Mouse (Mus musculus) cerebellum, postnatal 36 days (tissue): Measurements from ENCODE around the gene Abr.
A peak's percentile ranks its signal among the peaks of the same experiment; 100 is the strongest.

Experiments
- DNase-seq, 2 experiments: peaks; one replicate each; pipeline ENCODE4 v3.0.0; 2021 to 2022; ENCODE audit warnings: mixed read lengths in 2 of 2

The Abr gene

DNA sequence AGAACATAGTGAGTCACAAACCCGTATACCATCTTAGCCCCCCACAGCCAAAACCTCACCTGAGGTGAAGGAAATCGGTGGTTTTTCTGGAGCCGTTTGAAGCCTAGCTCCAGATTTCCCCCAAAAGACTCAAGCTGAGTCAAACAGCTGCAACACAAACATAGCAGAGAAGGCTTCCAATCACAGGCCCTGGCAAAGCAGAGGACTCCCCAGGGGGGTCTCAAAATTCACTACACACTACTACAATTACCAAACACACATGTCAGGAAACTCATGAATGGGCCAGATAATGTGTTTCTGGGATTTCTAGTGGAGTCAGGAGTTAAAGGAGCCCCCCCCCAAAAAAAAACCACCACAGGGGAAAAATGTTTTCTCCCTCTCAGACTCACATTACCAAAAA lies 56.0 kb downstream of the Abr start:
- DNase-seq = no peak

DNA sequence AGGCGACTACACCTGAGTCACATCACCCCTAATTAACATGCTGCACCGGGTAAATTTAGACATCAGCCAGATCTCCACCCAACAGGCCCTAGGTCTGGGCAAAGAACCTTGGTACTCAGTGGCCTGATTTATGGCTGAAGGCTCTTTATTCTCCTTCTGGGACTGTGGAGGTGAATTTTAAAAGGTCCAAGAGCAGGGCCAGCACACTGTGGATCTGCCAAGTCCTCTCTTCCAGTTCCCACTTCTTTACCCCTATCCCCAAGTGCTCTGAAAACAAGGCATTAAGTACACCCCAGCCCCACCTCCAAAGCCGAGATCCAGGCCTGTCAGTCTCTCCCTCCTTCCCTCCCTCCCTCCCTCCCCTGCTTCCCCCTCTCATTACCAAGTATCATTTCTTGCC lies 59.5 kb downstream of the Abr start:
- DNase-seq = no peak

DNA sequence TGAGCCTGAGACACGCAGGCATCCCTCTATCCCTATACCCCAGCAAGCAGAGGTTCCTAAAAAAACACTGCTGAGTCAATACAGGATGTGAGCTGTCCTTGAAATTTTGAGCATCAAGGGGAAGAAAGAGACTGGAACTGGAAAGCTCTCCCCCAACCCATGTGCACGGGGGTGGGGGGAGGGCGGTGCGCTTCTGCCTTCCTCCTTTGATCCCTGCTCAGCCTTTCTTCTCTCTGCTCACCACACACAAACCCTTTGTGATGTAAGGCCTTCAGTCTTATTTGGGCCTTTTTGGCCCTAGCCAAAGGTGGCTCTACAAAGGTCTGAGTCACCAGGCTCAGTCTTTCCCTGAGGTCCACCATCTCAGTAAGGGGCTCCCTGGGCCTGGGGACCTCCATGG lies 59.9 kb downstream of the Abr start:
- no peak for DNase-seq

DNA sequence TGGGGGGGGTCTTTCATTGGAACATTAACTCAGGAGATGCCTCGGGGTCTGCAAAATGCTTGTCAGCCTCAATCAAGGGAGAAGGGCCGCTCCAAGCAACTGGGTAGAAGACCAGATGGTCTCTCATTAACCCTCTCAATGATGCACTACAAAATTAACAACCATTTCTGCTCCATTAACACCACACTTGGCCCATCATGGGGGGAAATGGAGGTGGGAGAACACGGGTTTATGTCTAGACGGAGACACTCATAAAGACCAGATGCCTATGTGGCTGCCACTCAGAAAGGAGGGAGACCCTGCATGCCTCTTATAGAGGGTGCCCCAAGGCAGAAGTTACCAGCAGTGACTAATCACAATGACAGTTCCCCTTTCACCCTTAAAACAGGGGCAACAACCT lies 64.3 kb downstream of the Abr start:
- DNase-seq = no peak

DNA sequence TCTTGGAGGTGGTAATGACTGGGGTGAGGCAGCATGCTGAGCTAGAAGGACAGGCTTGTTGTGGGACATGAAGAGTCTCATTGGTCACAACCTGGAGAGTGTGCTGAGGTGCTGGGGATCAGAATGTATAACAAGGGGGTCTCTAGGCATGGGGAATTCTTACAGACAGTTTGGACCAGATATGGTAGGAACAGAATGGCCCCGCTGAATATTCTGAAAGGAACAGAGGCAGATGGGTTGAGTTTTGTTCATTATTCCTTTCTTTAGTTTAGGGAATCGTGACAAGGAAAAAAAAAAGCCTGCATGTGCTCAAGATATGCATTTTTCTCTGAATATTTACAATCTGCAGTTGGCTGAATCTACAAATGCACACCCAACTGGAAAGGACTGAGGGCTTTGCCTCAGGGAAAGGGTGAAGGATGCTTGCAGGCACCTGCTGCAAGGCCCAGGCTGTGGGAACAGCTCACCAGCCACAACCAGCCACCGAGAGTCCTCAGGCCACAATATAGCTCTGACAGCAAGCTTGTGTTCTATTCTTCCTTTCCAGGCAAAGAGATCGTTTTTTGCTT lies 73.9 kb downstream of the Abr start:
- DNase-seq = no peak

DNA sequence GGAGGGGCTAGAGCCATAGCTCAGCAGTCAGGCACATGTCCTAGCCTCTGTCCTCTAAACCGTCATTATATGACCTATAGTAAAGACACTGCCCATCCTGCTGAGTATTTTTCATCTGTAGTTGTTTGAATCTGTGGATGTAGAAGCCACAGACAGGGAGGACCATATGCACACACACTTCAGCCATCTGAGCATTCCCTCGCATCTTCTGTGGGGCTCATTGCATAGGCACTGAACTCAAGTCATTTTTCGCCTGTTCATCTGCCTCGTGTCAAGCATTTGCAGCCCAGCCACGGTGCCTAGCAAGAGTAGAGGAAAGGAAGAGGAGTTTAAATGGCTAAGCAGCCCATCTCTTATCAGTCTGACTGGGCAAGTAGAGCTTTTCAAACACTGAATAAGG lies 74.7 kb downstream of the Abr start:
- no peak for DNase-seq

DNA sequence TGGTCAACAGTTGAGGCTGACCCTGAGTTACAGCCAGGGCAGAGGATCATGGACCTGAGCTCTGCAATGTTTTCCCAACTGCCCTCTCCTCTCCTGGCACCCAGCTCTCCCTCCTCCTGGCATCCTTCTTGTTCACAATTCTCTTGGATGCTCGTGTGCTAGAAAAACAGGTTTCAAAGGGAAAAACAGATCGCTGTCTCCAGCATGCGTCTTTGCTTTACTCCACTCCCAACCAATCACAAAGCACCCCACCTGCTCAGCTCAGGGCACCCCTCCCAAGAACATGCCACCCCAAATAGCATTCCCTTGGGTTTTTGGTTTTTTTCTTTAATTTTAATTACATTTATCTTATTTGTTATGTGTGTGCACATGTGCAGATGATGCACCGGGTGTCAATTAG lies 75.7 kb downstream of the Abr start:
- no peak for DNase-seq

DNA sequence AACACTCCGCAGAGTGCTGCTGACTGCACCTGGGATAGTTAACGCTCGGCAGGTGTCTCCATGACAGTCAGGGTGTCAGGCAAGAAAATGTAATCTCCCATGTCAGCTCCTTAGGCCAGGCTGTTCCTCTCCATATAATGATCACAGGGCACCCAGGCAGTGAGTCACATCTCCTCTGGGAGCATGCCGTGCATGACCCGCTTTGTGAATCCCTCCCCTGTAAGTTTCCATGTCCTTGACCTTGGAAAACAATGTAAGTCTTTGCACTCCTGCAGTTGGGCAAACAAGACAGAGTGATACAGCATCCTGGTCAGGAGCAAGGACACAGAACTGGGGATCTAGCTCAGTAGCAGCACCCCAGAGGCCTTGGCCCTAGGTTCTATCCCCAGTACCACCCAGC lies 78.8 kb downstream of the Abr start:
- no peak for DNase-seq

DNA sequence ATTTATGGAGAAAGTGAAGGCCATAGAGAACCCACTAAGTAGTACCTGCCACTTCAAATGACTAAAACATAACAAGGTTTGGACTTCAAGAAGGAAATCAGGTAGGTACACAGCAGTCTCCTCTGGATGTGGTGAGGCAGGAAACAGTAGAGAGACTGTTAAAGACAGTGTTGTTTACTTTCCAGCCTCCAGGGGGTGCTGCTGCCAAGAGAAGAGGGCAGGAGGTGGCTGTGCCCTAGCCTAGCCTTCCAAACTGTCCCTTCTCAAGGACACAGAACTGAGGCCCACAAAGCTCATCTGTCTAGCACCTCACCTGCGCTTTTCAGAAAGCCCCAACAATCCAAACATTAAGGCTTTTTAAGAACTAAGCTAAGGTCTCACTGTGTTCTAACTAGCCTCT lies 81.1 kb downstream of the Abr start:
- peak; percentile 69 to 70 for DNase-seq

DNA sequence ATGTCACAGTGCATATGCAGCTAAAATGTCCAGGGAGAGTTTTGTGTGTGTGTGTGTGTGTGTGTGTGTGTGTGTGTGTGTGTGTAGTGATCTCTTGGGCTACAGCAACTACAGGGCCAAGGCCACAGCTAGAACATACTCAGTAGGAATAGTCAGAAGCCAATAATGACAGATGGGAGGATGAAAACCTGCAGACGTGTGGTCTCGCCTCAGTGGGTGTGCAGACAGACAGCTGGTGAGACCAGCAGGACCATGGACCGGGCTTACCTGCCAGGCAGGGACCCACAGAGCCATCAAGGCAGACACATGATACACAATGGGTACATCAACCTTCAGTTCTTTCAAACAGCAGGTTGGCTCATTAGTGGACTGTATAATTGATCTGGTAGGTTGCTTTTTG lies 84.7 kb downstream of the Abr start:
- DNase-seq = peak; percentile 79

DNA sequence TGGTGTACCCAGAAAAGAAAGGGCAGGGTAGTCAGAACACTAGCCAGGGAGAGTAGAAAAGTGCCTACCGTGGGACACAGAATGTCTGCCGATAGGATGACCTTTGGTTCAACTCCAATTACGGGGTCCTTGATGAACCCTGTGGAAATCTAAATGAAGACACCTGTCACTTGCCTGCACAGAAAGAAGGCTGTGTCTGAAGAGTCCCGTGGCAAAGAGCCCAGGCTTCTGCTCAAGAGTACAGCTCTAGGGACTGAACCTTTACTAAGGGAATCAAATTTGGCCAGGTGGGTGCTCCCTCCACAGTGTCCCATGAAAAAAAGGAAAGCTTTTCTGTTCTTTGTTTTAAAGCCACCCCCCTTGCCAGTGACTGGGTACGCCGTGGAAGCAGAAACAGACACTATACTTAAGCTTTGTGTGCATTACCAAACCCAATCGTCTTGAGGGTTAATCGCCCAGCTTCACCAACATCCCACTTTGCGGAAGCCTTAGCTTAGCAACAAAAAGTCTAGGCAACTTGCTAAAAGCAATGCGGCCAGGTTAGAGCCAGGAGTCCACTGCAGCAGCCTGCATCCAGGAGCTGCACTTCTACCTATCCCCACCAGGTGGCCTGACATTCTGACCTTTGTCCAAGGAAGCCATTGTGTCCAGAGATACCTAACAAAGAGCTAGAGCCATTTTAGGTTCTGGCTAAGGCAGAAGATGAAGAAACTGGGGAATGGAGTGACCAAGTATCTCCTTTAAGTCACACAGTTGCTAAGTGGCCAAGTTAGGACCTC lies 85.3 kb downstream of the Abr start:
- peak; percentile 38 to 45 for DNase-seq

DNA sequence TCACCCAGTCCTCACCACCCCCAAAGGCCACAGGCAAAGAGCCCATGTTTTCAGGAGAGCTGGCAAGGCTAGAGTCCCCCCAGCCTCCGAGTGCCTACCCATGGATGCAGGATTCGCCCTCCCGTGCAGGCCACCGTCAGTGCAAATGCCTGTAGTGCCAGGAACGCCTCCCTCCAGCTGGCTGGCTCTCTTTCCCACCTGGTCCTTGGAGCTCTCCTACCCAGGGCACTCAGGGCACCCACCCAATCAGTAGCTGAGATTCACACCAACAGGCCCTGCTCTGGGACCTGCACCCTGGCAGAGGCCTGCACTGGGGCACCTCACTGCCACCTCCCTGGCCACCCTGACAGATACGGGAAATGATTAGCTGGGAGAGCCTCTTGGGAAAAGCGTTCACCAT lies 90.1 kb downstream of the Abr start:
- DNase-seq = no peak

DNA sequence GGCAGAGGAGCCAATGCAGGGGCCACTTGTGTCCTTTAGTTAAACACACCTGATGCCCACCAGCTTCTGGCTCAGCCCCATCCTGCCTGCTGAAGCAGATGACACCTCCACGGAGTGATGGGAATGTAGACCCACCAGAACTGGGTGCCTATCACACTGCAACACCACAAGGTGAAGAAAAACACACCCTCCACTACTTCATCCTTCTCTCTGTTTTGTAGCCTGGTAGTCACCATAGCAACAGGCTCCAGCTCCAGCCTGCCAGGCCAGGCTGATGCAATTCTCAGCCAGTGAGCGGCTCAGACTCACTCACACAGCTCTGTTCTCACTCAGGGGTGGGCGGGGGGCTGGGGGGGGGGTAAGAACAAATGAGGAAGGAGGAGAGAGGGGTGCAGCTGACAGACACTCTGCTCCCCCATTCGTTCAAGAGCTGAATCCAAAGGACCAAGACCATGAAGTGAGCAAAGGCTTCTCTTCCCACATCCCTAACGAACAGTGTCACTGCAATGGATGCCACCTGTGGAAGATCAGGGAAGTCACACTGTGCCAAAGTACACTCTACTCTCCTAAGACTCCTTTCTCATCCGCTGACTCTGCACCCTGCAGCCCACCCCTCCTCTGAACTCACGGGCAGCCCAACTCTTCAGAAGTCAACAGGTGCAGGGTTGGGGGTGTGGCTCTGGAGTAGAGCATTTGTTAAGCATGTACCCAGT lies 91.0 kb downstream of the Abr start:
- DNase-seq = no peak

DNA sequence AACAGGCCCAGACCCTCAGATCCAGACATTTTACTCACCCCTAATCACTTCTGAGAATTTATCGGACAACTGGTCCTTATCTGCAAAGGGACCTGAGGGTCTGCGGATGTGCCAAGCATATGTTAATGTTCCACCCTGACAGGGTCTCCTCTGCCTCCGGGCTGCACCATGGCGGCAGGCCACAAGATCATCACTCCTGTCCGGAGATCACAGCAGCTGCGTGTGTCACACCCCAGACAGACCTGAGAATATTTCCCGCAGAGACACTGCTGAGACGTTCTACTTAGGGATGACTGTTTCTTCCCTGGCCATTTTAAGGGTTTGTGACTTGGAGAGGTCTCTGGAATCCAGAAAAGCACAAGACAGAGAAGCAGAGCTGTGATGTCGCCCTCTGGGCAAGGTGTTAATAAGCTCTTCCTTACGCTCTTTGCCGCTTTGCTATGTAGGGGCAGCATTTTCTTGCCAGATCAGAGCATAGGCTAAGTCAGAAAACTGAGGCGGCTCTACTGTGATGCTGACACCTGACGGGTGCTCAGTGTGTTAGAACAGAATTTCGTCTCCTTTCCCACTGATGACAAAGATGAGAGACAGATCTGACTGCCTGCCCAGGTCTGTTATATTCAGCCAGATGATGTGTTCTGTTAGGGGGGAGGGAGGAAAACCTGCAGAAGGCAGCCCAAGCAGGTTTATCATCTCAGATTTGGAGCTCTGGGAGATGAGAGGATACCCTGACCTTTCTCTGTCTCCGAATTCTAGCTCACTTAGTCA lies 91.8 kb downstream of the Abr start:
- DNase-seq = no peak

DNA sequence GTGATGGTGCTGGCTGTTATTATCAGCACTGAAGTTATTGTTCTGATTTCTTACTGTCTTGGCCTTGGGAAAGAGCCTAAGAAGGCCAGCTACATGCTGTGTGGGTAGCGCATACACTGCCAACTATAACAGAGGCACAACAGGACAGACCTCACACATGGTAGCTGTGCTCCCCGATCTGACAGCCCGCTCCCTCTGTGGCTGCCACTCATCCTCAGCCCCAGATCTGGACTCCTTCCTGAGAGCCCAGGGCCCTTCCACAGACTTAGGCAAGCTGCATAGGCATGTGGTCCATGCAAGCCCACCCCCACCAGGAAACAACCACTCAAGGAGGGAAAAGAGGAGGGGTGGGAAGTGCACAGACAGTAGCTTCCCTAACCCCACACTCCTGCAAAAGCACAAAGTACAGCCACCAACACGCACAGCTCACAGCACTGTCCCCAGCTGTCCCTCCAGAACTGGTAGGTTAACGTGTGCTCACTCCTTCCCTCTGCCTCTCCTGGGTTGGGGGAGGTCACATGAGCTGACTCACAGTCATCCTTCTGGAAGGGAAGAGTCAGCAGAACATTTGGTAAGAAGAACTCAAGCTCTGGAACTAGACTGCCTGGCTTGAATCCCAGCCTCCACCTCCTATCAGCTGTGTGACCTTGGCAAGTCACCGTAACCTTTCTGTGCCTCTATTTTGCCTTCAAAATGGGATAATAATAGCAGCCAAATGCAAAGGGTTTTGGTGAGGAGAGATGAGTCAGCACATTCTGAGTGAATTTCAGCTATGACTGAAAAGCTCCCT lies 92.6 kb downstream of the Abr start:
- DNase-seq = peak in 1 of 2 experiments; percentile 22

DNA sequence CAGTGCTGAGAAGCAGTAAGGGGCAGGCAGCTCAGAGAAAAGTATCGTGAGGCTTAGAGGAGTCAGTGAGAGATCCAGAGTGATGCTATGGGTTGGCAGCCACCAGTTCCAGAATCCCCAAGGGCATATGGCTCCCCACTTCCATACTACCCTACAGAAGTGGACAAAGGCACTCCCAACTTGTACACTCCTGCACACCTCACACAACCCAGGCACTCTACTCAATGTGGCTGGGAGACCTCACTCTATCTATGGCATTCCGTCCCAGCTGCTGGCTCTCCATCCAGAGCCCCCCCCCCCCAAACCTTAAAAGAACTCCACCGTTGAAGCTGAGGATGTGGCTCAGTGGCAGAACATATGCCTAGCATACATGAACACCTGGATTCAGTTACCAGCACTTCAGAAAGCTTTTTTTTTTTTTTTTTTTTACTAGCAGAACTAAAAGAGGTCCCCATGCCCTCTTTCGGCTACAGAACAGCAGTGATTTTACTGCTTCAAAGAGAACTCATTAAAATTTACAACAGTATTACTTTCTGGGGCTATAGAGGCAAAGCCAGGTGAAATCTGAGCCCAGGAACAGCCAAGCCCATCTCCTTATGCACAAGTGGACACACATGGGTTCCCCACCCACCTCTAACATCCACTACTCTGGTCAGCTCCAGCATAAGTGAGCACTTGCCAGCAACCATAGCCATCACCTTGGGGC lies 96.3 kb downstream of the Abr start:
- no peak for DNase-seq

DNA sequence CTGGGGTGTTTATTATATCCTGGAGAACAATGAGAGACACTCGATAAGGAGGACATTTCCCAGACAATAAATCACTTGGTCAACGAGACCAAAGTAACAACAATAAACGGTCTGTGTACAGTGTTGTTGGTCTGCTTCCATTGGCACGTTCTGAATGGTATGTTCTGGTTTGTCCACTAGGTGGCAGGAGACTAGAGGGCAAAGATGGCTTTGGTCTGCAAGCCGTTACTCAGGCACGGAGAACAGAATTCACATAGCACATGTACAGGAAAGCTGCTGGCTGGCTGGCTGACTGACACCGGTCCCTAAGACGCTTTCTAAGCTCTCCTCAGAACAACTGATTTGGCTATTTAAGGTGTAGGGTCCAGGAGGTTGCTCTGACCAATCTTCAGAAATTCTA lies 97.2 kb downstream of the Abr start:
- peak; percentile 60 to 71 for DNase-seq

DNA sequence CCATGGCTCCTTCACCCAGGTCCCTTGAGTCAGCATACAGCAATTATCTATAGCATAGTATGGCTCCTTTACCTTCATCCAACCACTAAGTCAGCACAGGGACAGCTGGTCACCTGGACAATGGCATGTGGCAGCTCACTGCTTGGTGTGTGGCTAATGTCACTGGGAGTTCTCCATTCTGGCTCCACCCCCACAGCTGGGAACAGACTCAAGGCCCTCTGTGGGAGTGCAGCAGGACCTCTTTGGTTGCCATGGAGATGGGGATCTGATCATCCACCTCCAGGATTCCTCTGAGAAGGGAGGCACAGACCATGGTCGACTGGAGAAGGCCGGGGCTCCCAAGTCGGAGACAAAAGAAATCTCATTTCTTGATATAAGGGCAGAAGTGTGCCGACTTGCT lies 98.8 kb downstream of the Abr start:
- DNase-seq = no peak

DNA sequence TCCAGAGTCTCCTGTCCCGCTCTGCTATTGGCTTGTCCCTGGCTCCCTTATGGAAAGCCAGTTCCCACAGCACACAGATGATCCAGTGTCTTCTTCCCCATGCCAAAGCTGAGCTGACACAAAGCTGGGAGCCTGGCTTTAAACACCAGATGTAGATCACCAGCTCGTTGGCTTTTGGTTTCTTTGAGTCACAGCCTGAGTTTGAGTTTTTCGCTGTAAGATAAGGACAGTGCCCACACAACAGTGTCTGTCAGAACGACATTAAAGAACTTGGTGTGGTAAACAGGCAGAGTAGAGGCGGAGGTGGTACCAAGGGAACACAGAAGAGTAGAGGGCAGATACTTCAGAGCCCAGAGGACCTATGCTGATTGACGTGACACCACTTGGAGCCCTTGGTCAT lies 101.2 kb downstream of the Abr start:
- no peak for DNase-seq

DNA sequence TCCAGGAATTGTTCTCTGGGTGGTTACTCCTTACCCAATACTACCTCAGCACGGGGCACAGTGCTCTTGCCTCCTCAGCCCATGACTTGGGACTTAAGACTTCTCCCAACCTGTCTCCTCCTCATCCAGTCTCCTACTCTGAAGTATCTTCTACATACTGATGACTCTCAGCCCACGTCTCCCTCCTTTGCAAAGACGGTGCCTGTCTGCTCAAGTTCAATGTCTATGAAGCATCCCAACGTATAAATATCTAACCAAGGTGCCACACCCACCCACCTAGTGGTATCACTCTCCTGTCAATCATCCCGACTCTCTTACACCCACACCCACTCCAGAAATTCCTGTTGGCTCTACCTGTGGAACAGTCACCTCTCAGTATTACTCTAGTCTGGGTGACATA lies 103.5 kb downstream of the Abr start:
- DNase-seq = no peak

DNA sequence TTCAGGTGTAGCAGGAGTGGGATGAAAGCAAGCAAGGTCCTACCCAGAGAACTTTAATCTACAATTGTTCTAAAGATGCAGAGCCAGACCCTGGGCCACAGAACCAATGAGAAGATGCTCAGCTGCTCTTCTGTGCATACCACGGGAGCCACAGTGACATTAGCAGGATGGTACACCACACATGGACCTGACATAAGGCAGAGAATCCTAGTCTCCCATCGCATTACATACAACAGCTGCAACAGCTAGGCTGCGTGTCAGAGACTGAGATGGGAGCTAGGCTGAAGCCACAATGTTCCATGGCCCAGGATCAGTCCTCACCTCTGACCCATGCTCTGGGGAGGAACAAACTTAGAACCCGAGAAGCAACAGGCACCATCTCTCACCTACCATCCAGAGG lies 104.0 kb downstream of the Abr start:
- DNase-seq = no peak

DNA sequence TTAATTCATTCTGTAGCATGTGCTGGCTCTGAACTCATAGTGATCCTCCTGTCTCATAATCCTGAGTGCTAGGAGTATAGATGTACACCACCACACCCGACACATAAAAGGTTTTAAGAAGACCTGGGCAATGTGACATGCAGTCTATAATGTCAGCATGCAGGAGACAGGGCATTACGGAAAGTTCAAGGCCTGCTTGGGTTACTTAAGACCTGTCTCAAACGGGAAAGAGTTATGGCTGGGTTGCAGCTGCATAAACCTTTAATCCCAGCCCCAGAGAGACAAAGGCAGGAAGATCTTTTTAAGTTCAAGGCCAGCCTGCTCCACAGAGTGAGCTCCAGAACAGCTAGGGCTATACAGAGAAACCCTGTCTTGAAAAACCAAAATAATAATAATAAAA lies 105.2 kb downstream of the Abr start:
- DNase-seq = no peak
